Mouse (Mus musculus) macrophage (primary cell): Measurements from ENCODE around the gene Olfm4. TPM values are rescaled to one million over a fixed set of nuclear protein-coding genes. Genes with fewer than 3 reads are reported as not detected.

ENCODE experiments used
- H3K27ac ChIP-seq: fragments of 350-480 bp; formaldehyde crosslinking; 2 replicates; pipeline ENCODE4 v1.9.0; 2021
- H3K36me3 ChIP-seq: fragments of 350-480 bp; formaldehyde crosslinking; 2 replicates; pipeline ENCODE4 v1.9.0; 2021; ENCODE audit errors: inconsistent target
- H3K4me3 ChIP-seq: fragments of 350-480 bp; formaldehyde crosslinking; 2 replicates; pipeline ENCODE4 v1.9.0; 2021; ENCODE audit errors: inconsistent target
- H3K79me2 ChIP-seq: fragments of 350-480 bp; formaldehyde crosslinking; 2 replicates; pipeline ENCODE4 v1.9.0; 2021; ENCODE audit errors: inconsistent target
- WGBS: methylation state at CpG from one replicate; pipeline ENCODE4 v1.1.7; 2026; ENCODE audit warnings: inconsistent platforms; ENCODE audit not compliant: missing documents; 5-methylcytosine and 5-hydroxymethylcytosine counted together
- polyA plus RNA-seq: library from polyadenylated mRNA; stranded (reverse); fragments of 250-400 nt; gene quantifications from 3 replicates; pipeline ENCODE4 v1.2.4, GENCODE M21; 2018; ENCODE audit warnings: inconsistent platforms

The Olfm4 gene
- polyA plus RNA-seq, 1 experiment from 2014 or later, result 0.76 TPM

DNA sequence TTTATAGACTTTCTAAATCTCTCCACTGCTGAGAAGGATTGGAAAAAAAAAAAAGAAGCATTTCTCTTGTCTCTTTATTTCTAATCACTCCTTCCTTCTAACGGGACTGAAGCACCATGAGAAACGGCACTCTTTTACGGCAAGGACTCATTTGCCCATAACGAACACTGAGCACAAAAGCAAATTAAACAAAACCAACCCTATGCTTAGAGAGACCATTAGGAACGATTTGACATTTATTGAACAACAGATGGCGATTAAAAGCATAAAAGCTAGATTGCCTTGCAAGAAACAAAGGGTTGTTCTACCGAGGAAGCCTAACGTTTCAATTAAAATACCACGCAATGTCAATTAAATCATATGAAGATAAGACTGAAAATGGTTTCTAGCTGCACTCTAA lies 79.0 kb downstream of the Olfm4 start:
- no peak overlapping the region for H3K27ac ChIP-seq
- H3K79me2 ChIP-seq, result no peaks in the 10 kb centered on the region
- no peaks in the 10 kb centered on the region for H3K36me3 ChIP-seq
- H3K4me3 ChIP-seq, result no peak overlapping the region
- 88% methylated on average over 9 of the region's 9 CpGs for WGBS

DNA sequence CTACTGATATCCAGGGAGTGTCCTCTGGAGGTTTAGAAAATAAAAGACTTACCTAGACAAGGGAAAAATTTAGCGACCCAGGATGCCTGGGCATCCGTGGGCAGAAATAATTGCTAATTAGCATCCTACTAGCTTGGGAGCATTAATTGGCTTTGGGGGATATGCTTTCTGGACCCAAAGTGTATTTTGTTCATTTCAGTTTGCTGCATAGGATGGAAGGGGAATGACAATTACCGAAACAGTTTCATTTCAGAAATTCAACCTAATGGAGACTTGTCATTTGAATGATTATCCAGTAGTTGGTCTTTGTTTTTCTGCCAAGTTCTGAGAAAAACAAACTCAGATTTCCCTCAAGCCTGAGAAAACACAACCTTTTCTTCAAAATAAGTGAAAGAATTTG lies 86.7 kb downstream of the Olfm4 start:
- Histone ChIP-seq H3K79me2 (no peaks in the 10 kb centered on the region), H3K4me3 (no peak overlapping the region), H3K27ac (no peak overlapping the region), H3K36me3 (no peaks in the 10 kb centered on the region)
- 95% methylated on average over 3 of the region's 3 CpGs for WGBS

Other genes with a start within 250 kb of the Olfm4 start
- not detected in 3 replicates for gene Pcdh8, start 212.8 kb upstream of the Olfm4 start, polyA plus RNA-seq